Mouse (Mus musculus) left cerebral cortex, postnatal 10 days (tissue): ENCODE measurements around the gene Dnajc22. TPM values are rescaled to one million over a fixed set of nuclear protein-coding genes. Genes with fewer than 3 reads are reported as not detected.

Experiments
- DNase-seq, 2 experiments: peaks; one replicate each; pipeline ENCODE4 v3.0.0; 2021 to 2022; ENCODE audit warnings: low spot score in 2 of 2, mixed read lengths in 1 of 2; ENCODE audit errors: extremely low spot score in 1 of 2
- intact Hi-C: fragments of 180-260 bp; cut with DNase I; formaldehyde crosslinking; loops from one replicate; pipeline ENCODE4 v1.15.1; 2025
- total RNA-seq, 2 experiments: library from RNA; stranded (reverse); gene quantifications; 2 replicates each; pipeline ENCODE4 v1.2.3; 2021

Gene Dnajc22
- total RNA-seq, 2 experiments from 2014 or later, result not detected

DNA sequence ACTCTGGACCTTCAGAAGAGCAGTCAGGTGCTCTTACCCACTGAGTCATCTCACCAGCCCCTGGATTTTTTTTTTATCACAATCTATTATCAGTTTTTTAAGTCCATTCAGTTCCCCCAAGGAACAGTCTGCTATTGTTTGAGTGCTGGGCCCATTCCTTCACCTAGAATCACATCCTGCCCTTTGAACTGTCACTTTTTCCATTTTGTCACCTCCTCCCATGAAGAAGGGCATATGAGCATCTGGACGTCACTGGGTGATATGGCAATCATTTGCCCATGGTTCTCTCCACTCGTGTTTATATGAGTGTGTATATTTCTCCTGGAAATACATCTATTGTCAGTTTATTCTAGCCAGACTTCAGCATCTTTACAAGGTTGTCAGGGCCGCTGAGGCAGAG, 14.9 kb downstream of the Dnajc22 start:
- no peak for DNase-seq
- intact Hi-C loops, result no loop called here

DNA sequence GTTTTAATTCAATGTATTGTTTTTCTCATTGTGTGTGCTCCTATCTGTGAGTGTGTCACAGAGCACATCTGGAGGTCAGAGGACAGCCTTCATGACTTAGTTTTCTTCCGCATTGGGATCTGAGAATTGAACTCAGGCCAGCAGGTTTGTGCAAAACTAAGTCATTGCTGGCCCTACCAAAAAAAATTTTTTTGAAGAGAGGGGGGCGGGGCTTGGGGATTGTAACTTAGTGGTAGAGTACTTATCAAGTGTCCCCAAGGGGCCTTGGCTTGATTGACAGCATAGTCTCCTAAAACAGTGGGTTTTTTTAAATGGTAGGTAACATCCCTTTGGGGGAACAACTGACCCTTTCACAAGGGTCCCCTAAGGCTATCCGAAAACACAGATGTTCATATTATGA, 18.2 kb downstream of the Dnajc22 start:
- intact Hi-C loops, result no loop called here
- DNase-seq, result no peak

DNA sequence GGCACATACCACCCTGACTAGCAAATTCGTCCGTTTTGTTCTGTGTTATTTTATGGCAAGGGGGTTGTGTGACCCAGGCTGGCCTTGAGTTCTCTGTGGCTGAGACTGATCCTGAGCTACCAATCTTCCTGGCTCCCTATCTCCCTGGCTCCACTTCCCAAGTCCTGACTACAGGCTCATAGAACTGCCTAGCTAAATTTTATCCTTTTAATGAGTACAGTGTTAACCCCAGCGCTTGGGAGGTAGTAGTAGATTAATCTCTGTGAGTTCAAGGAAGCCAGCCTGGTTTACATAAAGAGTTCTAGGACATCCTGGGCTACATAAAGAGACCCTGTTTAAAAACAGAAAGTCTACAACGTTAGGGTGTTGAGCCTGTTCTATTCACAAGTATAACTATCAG, 18.8 kb downstream of the Dnajc22 start:
- intact Hi-C loops, result no loop called here
- DNase-seq, result no peak

DNA sequence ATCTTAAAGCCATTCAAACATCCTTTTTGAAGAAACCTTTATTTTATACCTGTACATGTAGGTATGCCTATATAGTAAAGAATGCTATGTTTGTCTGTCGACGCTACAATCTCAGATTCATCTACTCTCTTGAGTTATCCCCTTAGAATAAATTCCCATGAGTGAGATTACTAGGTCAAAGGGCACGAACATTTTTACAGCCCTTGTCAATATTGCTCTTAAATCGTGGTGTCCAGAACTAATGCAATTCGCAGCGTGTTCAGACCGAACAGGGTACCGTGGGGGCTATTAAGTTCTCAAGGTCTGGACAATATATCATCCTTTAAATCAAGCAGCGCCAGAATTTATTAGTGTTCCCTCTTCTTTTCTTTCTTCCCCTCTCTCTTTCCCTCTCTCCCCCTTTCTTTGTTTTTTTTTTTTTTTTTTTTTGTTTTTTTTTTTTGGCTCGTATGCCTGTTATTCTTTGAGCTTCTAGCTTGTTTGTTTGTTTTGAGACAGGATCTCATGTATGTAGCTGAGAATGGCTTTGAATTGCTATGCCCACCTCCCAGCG, 19.9 kb downstream of the Dnajc22 start:
- intact Hi-C loops, result no loop called here
- DNase-seq, result no peak

DNA sequence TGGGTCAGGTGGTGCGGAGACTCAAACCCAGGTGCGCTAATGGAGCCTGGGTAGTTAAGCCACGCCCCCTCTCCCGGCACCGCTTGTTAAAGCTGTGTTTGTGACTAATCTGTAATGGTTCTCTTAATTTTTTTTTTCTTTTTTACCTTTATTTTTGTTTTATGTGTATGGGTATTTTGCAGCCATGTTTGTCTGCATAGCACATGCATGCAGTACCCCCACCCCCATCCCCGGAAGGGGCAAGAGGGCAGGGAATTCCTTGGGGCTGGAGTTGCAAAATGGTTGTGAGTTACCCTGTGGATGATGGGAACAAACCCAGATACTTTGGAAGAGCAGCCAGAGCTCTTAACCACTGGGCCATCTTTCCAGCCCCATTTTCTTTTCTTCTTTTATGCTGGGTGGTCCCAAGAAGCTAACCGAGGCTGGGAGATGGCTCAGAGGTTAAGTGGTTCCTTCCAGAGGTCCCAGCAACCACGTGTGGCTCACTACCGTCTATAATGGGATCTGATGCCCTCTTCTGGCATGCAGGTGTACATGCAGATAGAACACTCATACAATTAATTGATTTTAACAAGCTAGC, 20.5 kb downstream of the Dnajc22 start:
- intact Hi-C loops, result no loop called here
- no peak for DNase-seq

DNA sequence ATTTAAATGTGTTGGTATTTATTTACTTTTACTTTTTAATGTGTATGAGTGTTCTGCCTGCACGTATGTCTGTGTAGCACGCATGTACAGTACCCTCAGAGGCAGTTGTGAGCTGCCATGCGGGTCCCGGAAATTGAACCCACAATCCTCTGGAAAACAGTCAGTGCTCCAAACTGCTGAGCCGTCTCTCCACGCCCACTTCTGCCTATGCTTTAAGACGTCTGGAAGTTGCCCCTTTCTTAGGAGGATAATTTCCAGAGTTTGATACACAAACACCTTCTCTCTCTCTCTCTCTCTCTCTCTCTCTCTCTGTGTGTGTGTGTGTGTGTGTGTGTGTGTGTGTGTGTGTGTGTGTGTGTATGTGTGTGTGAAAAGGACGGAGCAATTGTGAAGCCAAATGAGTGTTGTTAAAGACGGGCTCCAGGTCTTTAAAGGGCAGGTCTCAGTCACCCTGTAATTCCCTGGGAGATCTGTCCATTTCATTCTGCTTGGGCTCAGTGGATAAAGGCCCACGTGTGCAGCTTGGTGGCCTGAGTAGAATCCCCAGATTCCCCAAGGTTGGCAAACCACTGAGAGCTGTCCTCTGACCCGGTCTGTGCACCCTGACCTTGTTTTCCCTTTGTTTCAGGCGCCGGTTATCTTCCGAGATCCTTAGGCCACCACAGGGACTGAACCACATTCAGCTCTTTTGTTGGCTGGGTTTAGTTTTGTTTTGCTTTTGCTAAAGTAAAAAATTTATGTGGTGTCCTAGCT, 21.5 kb downstream of the Dnajc22 start:
- DNase-seq, result no peak
- intact Hi-C loops, result no loop called here

DNA sequence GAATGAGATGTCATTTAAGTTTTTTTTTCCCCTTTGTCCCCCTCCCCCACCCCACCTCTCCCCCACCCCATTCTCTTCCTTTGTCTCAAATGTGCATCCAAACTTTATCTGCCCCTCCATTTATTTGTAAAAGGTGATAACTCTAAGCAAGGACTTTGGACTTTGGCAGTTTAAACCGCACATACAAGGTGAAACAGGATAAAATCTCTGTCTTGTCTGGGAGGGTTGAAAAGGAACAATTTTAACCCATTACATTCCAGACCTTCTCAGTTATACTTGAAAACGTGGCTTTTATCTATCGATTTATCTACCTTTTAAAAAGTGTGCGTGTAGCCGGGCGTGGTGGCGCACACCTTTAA, 22.1 kb downstream of the Dnajc22 start:
- intact Hi-C loops, result no loop called here
- DNase-seq, result no peak

DNA sequence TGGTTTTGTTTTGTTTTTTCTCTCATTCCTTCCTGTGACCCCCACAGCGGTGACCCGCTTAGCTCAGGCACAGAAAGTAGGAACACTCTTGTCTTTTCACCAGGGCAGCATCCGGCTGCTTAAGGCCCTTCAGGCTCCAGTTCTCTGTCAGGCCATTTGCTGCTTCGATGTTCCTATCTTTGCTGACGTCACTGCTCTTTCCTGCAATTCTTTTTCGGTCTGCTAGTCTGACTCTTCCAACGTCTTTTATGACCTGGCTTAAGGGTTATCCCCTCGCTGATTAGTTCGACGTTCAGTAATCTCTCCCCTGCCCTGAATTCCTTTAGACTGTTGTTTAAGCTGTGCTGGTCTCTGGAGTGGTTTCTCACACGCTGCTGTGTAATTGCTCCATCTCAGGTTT, 23.6 kb downstream of the Dnajc22 start:
- DNase-seq, result no peak
- intact Hi-C loops, result no loop called here

DNA sequence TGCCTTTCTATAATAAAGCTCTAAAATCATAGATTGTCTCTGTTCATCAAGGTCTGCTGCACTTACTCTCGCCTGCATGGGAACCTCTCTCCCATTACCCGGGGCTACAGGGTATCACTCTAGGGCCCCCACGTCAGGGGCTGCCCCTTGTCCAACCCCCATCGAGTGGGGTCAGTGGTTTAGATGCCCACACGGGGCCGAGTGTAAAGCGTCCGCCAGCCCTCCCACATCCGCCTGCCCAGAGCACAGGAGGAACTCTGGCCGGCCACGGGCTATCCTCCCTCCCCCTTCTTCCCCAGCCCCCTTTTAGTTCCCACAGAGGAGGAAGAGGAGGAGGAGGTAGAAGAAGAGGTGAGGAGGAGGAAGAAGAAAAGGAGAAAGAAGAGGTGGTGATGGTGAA, 27.8 kb downstream of the Dnajc22 start:
- intact Hi-C loops, result no loop called here
- no peak for DNase-seq

DNA sequence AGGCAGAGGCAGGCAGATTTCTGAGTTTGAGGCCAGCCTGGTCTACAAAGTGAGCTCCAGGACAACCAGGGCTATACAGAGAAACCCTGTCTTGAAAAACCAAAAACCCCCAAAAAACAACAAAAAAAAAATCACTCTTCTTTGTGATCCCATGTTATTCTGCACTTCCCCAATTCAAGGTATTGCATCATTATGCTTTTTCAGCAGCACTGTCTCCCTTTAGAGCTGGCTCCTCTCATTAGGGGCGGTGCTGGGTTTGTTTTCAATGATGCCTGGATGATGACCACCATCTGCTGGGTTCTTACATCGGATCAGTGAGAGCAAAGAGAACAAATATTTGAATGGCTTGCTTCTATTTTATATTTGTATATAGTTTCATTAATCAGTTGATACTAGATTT, 29.7 kb downstream of the Dnajc22 start:
- no peak for DNase-seq
- intact Hi-C loops, result no loop called here

DNA sequence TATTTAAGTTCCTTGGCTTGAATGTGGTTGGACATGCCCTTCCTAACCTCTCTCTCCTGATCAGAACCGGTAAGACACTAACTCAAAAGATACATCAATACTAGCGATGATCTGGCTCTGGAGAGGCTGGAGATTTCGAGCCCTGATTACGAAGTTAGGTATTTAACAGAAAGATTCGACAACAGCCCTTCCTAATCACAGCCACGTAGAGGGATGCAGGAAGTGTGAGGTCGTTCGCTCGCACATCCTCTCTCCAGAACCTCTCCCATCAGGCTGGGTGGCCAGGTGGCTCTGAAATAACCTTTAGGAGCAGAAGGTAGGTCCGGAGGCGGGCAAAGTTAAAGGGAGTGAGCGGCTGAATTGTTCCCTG, 32.7 kb downstream of the Dnajc22 start, which contains the start of gene Spats2:
Gene Spats2, plus strand, starts transcription at position 206 of the 370 bp plus-strand sequence.
- intact Hi-C loops, result no loop called here
- no peak for DNase-seq

DNA sequence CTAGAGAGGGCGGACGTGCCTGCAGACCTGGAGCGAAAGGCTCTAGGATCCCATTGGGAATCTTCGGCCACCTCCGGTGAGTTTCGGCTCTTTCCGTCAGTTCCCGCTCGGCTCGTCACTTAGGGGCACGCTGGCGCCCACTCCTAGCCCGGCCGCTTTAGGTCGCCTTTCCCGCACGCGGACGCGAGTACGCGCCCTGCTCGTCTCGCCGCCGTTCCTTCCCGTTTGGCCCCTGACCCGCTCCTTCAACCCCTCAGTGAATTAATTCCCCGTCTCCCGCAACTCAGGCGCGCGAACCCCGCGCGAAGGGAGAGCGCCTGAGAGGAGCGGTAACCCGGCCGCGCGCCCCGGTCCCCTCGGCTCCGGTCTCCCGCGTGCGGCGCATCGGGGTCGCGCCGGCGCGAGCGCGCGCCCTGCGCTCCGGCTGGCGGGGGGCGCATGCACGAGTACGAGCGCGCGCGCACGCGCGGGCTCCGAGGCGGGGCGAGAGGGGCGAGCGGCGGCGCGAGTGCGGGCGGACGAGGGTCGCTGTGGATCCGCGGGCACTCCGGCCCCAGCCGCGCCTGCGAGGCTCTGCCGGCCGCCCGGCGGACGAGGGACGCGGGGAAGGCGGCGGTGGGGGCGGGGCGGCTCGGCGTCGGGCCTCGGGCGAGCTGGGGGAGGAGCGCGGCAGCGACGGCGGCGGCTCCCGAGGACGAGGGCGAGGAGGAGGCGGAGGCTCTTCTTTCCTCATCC, 33.3 kb downstream of the Dnajc22 start:
- intact Hi-C loops, result no loop called here

DNA sequence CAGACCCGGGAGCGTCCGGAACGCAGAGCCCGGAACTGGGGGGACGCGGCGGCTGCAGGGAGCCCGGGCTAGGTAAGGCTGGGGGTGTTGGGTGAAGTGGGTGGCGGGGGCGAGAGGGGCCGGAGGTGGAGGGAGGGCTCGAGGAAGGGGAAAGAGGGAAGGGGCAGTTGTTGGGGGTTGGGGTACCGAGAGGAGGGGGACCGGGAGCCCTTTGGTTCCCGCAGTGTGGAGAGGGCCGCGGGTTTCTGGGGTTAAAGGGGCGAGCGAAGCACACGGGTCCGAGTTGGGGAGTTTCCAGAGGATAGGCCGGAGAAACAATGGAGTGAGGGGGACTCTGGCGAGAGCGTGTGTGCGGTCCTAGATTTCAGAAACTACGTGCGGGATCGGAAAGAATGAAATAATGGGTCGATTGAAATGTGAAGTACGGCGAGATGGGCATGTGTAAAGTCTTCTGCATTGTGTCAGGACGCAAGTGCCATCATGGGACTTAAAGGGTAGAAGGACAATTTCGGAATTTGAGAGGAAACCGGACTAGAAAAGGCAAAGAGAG, 33.9 kb downstream of the Dnajc22 start:
- DNase-seq, result no peak
- intact Hi-C loops, result no loop called here

More for the DNA sequence above, 33.3 kb downstream of the Dnajc22 start:
- DNase-seq, result peak; percentile 83 to 90

DNA sequence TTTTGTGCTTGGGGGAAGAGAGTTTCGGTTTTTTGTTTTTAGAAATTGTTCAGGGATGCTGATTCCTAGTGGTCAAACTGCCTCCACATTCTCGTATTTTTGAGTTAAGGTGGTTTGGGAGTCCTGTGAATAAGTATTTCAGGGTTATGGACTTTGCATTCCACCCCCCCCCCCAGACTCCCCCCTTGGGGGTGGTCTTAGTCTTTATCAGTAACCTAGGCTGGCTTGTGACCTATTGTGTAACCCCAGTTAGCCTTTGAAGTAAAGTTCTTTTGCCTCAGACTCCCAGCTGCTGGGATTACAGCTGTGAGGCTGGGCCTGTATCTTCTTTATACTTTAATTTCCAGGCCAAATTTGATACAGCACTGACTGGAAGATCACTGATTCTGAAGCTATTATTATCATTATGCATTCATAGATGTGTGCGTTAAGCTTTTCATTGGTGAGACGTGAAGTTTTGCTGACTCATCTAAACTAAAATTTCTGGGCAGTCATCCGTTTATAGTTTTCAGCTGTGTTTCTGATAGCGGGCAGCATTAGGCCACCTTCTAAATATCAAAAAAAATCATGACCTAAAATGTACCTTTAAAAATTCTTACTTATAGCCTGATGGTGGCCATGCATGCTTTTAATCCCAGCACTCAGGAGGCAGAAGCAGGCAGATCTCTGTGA, 35.0 kb downstream of the Dnajc22 start:
- no peak for DNase-seq
- intact Hi-C loops, result no loop called here

DNA sequence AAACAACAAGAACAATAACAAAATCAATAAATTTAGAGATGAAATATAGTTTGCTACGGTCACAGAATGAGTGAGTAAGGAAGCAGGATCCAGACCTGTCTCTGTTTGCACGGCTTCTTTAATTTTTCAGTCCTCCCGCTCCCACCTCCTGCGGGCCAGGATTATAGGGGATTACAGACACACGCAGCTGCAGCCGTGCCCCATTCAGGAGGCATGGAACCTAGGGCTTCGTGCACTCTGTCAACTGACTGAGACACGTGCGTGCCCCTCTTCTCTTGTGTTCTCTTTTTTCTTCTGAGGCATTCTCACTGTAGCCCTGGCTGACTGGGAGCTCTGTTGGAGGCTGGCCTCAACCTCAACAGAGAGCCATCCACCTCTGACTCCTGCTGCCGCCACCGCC, 36.5 kb downstream of the Dnajc22 start:
- intact Hi-C loops, result no loop called here
- DNase-seq, result no peak

DNA sequence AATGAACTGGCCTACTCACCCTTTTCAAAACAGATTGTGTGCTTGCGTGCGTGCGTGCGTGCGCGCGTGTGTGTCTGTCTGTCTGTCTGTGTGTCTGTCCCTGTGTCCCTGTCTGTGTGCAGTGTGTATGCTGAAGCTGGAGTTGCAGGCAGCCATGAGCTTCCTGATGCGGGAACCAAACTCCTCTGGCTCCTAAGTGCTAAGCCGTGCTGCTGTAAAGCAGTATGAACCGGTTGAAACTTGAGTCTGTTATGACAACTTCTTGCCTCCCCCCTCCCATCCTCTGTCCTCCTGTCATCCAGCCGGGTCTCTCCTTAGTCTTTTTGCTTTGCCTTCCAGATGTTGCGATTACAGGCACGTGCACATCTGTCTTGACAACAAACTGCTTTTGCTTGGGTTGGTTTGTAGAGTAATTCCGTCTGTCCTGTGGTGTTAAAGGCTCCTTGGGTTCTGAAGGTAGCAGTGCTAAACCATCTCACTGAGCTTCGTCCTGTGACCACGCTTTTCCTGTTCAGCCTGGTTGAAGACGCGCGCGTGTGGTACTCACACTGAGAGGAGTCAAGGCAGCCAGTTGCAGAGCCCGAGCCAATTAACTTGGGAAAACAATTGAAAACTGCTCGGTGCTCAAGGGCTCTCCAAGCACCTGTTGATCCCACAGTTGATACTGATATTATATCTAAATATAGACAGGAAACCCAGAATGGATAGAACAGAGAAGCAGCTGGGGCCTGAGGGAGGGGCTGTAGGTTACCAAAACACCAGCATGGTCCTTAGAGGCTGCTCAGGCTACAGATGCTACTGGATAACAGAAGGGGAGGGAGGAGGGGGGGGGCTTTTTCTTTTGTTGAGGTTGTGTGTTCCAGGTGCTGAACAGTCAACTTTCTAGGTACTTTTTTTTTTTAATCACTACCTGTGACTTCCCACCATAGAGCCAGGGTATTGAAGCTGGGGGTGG, 37.3 kb downstream of the Dnajc22 start:
- no peak for DNase-seq
- intact Hi-C loops, result no loop called here

DNA sequence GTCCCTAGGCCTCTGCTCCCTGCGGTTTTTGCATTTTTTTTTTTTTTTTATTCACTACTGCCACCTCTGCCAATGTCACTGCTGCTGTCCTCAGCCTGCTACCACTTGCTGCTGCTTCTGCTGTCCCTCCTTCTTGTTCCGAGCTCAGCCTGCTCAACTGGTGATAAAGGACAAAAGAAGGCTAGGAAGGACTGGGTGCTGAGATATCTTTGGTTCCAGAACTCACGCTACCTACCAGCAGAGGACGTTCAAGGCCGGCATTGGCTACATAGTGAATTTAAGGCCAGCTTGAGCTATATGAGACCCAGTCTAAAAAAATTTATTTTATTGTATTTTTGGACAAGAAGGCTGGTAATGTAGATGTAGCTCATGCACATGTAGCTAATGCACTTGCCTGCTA, 45.4 kb downstream of the Dnajc22 start:
- DNase-seq, result no peak
- intact Hi-C loops, result no loop called here

DNA sequence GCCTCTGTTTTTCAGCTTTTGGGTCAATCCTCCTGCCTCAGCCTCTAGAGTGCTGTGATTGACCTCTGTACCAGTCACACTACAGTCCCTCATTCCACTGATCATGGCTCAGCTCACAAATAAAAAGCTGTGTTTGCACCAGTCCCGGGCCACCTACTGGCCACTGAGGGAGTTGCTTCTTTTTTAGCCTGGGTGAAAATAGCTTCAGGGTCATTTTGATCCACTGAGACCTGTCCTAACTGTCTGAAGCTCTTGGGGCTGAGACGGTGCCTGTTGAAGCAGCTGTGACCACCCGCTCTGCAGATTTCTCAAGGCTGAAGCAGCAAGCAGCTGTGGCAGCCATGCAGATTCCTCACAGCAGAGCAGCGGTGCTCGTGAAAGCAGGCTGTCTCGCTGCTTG, 46.7 kb downstream of the Dnajc22 start:
- intact Hi-C loops, result no loop called here
- DNase-seq, result peak in 1 of 2 experiments; percentile 30
